Mouse (Mus musculus) CH12.LX (cell line): Measurements from ENCODE around the gene Akr7a5. TPM values are rescaled to one million over a fixed set of nuclear protein-coding genes. Genes with fewer than 3 reads are reported as not detected.

Experiments
- DNase-seq: peaks from one replicate; pipeline ENCODE4 v3.0.0-alpha.2; 2013; ENCODE audit errors: extremely low read depth
- H3K27ac ChIP-seq: 2 replicates; pipeline ENCODE4 v1.5.1; 2012; ENCODE audit warnings: low read depth, mild to moderate bottlenecking, control low read depth, moderate library complexity; ENCODE audit not compliant: insufficient read depth
- H3K27me3 ChIP-seq: replicated peaks from 2 replicates; pipeline ENCODE3; 2012; ENCODE audit warnings: inconsistent platforms
- H3K36me3 ChIP-seq, 2 experiments: replicated peaks in 1 of 2; 2 replicates each; pipeline versions ENCODE3 to v1.6.1; 2012; ENCODE audit warnings: inconsistent platforms in 1 of 2, low read length in 1 of 2, mild to moderate bottlenecking in 1 of 2, mixed read lengths in 1 of 2, moderate library complexity in 1 of 2; ENCODE audit not compliant: control insufficient read depth in 1 of 2, insufficient read depth in 1 of 2
- H3K4me1 ChIP-seq, 2 experiments: 2 replicates each; pipeline ENCODE4 v1.6.1; 2012; ENCODE audit warnings: inconsistent platforms in 1 of 2, moderate library complexity in 1 of 2; ENCODE audit not compliant: insufficient read depth in 2 of 2, control insufficient read depth in 1 of 2
- H3K4me2 ChIP-seq: 2 replicates; pipeline ENCODE4 v1.6.1; 2012; ENCODE audit warnings: low read depth, mild to moderate bottlenecking, control low read depth; ENCODE audit not compliant: poor library complexity, insufficient read depth, severe bottlenecking
- H3K4me3 ChIP-seq, 3 experiments: fragments of 150-350 bp in 1 of 3; sonication (generic) in 1 of 3; replicated peaks in 1 of 3; 2 replicates each; pipeline versions ENCODE3 to v1.5.1; 2011 to 2012; ENCODE audit warnings: low read depth in 2 of 3, low read length in 2 of 3, mild to moderate bottlenecking in 2 of 3, moderate library complexity in 2 of 3, control low read depth in 1 of 3, improper control_type of control experiment in 1 of 3, inconsistent platforms in 1 of 3, mixed read lengths in 1 of 3; ENCODE audit not compliant: poor library complexity in 1 of 3
- H3K79me2 ChIP-seq: replicated peaks from 2 replicates; pipeline ENCODE4 v1.6.1; 2012; ENCODE audit warnings: mild to moderate bottlenecking, moderate library complexity; ENCODE audit not compliant: control insufficient read depth, poor library complexity, insufficient read depth, severe bottlenecking; ENCODE audit errors: extremely low read depth
- H3K9ac ChIP-seq: 2 replicates; pipeline ENCODE4 v1.6.1; 2012; ENCODE audit warnings: low read depth, mild to moderate bottlenecking, control low read depth, moderate library complexity; ENCODE audit not compliant: insufficient read depth
- H3K9me3 ChIP-seq: replicated peaks from 2 replicates; pipeline ENCODE3; 2012; ENCODE audit warnings: low read length, inconsistent platforms, mixed read lengths
- BHLHE40 ChIP-seq: IDR thresholded peaks from 2 replicates; pipeline ENCODE4 v1.6.1; 2011; ENCODE audit warnings: mild to moderate bottlenecking, low read depth, low read length, improper control_type of control experiment
- CHD1 ChIP-seq: IDR thresholded peaks from 2 replicates; pipeline ENCODE4 v1.6.1; 2012; ENCODE audit warnings: low read depth, low read length, improper control_type of control experiment, inconsistent platforms
- CTCF ChIP-seq, 2 experiments: IDR thresholded peaks in 1 of 2; conservative IDR thresholded peaks in 1 of 2; 2 replicates each; pipeline ENCODE4 v1.5.1; 2011 to 2012; ENCODE audit warnings: low read depth in 2 of 2, low read length in 2 of 2, improper control_type of control experiment in 1 of 2, inconsistent platforms in 1 of 2, mild to moderate bottlenecking in 1 of 2, moderate library complexity in 1 of 2
- E2F4 ChIP-seq: IDR thresholded peaks from 2 replicates; pipeline ENCODE4 v1.6.1; 2011; ENCODE audit warnings: low read depth, low read length, improper control_type of control experiment; ENCODE audit not compliant: insufficient replicate concordance
- ELF1 ChIP-seq: IDR thresholded peaks from 2 replicates; pipeline ENCODE4 v1.6.1; 2014; ENCODE audit warnings: low read depth, mild to moderate bottlenecking, inconsistent platforms, low read length, improper control_type of control experiment
- EP300 ChIP-seq: IDR thresholded peaks from 2 replicates; pipeline ENCODE4 v1.6.1; 2011; ENCODE audit warnings: low read length, improper control_type of control experiment
- ETS1 ChIP-seq: conservative IDR thresholded peaks from 2 replicates; pipeline ENCODE4 v1.6.1; 2012; ENCODE audit warnings: low read depth, mild to moderate bottlenecking, inconsistent platforms, low read length, improper control_type of control experiment, moderate library complexity
- GABPA ChIP-seq: IDR thresholded peaks from 2 replicates; pipeline ENCODE4 v1.6.1; 2012; ENCODE audit warnings: low read depth, low read length, improper control_type of control experiment, inconsistent platforms; ENCODE audit not compliant: insufficient replicate concordance
- IRF4 ChIP-seq: IDR thresholded peaks from 2 replicates; pipeline ENCODE4 v1.6.1; 2014; ENCODE audit warnings: low read depth, mild to moderate bottlenecking, inconsistent platforms, low read length, improper control_type of control experiment
- JUN ChIP-seq: IDR thresholded peaks from 2 replicates; pipeline ENCODE4 v1.6.1; 2011; ENCODE audit warnings: low read depth, mild to moderate bottlenecking, low read length, improper control_type of control experiment, moderate library complexity; ENCODE audit not compliant: insufficient read depth
- JUND ChIP-seq: conservative IDR thresholded peaks from 2 replicates; pipeline ENCODE4 v1.6.1; 2011; ENCODE audit warnings: low read depth, low read length, improper control_type of control experiment
- MAZ ChIP-seq: IDR thresholded peaks from 2 replicates; pipeline ENCODE4 v1.6.1; 2012; ENCODE audit warnings: low read depth, mild to moderate bottlenecking, inconsistent platforms, low read length, improper control_type of control experiment, moderate library complexity
- MXI1 ChIP-seq: IDR thresholded peaks from 2 replicates; pipeline ENCODE4 v1.6.1; 2011; ENCODE audit warnings: mild to moderate bottlenecking, low read depth, low read length, improper control_type of control experiment
- MYC ChIP-seq: IDR thresholded peaks from 2 replicates; pipeline ENCODE4 v1.6.1; 2011; ENCODE audit warnings: low read depth, mild to moderate bottlenecking, improper control_type of control experiment, low read length
- POLR2AphosphoS2 ChIP-seq: IDR thresholded peaks from 2 replicates; pipeline ENCODE4 v1.6.1; 2011; ENCODE audit warnings: low read depth, low read length, improper control_type of control experiment
- RAD21 ChIP-seq: IDR thresholded peaks from 2 replicates; pipeline ENCODE4 v1.6.1; 2011; ENCODE audit warnings: low read depth, mild to moderate bottlenecking, low read length, improper control_type of control experiment, moderate library complexity
- RCOR1 ChIP-seq: conservative IDR thresholded peaks from 2 replicates; pipeline ENCODE4 v1.6.1; 2012; ENCODE audit warnings: low read depth, mild to moderate bottlenecking, inconsistent platforms, low read length, improper control_type of control experiment
- SMC3 ChIP-seq: IDR thresholded peaks from 2 replicates; pipeline ENCODE4 v1.6.1; 2011; ENCODE audit warnings: low read depth, low read length, improper control_type of control experiment
- UBTF ChIP-seq: IDR thresholded peaks from 2 replicates; pipeline ENCODE4 v1.6.1; 2012; ENCODE audit warnings: low read depth, mild to moderate bottlenecking, inconsistent platforms, low read length, improper control_type of control experiment, moderate library complexity
- USF1 ChIP-seq: IDR thresholded peaks from 2 replicates; pipeline ENCODE4 v1.6.1; 2014; ENCODE audit warnings: low read depth, mild to moderate bottlenecking, inconsistent platforms, low read length, improper control_type of control experiment
- ZKSCAN1 ChIP-seq: IDR thresholded peaks from 2 replicates; pipeline ENCODE4 v1.6.1; 2012; ENCODE audit warnings: low read depth, inconsistent platforms, low read length, improper control_type of control experiment, borderline replicate concordance
- ZMIZ1 ChIP-seq: IDR thresholded peaks from 2 replicates; pipeline ENCODE4 v1.6.1; 2012; ENCODE audit warnings: low read depth, mild to moderate bottlenecking, inconsistent platforms, low read length, improper control_type of control experiment
- ZNF384 ChIP-seq: IDR thresholded peaks from 2 replicates; pipeline ENCODE4 v1.6.1; 2012; ENCODE audit warnings: low read depth, low read length, improper control_type of control experiment, inconsistent platforms
- dilution Hi-C: fragments of 300-500 bp; cut with MboI; formaldehyde crosslinking; loops from 2 replicates; pipeline ENCODE4 v1.14.3; 2020; ENCODE audit warnings: low sequenced_read_pairs; ENCODE audit not compliant: extremely low pct_unique_long_range_greater_than_20kb, extremely low pct_ligation_motif_present
- in situ Hi-C: fragments of 300-500 bp; cut with MboI; formaldehyde crosslinking; loops from 3 replicates; pipeline ENCODE4 v1.14.3; 2019; ENCODE audit warnings: low sequenced_read_pairs, low pct_ligation_motif_present, low pct_unique_long_range_greater_than_20kb, mixed read lengths
- polyA plus RNA-seq: library from polyadenylated mRNA; unstranded; fragments of >175 nt; gene quantifications from 2 replicates; pipeline ENCODE4 v1.2.1, GENCODE M21; 2012; ENCODE audit warnings: low read depth; ENCODE audit not compliant: insufficient read length
- total RNA-seq, 2 experiments: library from RNA; depleted of rRNA; stranded (reverse); fragments of 300-350 nt in 1 of 2; fragments of >200 nt in 1 of 2; gene quantifications; 2 replicates each; pipeline ENCODE4 v1.2.3; 2012 to 2014

The Akr7a5 gene
- total and polyA plus RNA-seq, 3 experiments = 24.2 to 37.7 (median 27.0) TPM

DNA sequence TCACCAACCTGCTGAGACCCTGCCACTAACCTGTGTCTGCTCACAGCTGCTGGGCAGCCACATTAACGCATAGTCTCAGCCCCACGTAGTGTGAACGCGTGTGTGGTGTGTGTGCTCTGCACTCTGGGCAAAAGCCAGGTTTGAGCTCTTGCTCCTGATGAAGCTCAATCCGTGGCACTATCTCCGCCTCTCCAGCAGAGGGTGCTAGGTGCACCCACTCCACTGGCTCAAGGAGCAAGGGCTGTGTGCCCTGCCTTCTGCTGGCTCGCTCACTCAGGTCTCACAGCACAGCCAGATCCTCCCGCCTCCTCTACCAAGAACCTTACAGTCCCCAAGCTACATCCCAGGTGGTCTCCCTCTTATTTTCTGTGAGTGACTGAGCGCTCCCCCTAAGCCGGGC is 21.5 kb upstream of the Akr7a5 start:
- peaks cover 61 to 81% of the 10 kb centered on the region in 2 experiments for H3K36me3 ChIP-seq
- H3K79me2 ChIP-seq = no peaks in the 10 kb centered on the region
- H3K9me3 ChIP-seq = no peaks in the 10 kb centered on the region
- peak; percentile 59 for DNase-seq
- no peak for TF ChIP-seq BHLHE40
- no peak for TF ChIP-seq CHD1
- no peak for TF ChIP-seq IRF4
- no peak for TF ChIP-seq EP300
- TF ChIP-seq USF1 = no peak
- no peak for TF ChIP-seq RCOR1
- no peak for TF ChIP-seq MYC
- TF ChIP-seq SMC3 = peak; percentile 63
- TF ChIP-seq GABPA = no peak
- no peak for TF ChIP-seq ZMIZ1
- TF ChIP-seq ETS1 = no peak
- no peak for TF ChIP-seq ELF1
- no peak for TF ChIP-seq JUN
- TF ChIP-seq CTCF (conservative IDR thresholded peaks at IDR 0.05 in 1 of 2, IDR thresholded peaks at IDR 0.05 in 1 of 2; ENCODE audit: low read depth in 2 of 2, low read length in 2 of 2) = peak; percentile 75 to 76
- no peak for TF ChIP-seq ZNF384
- TF ChIP-seq UBTF = no peak
- peak; percentile 53 for TF ChIP-seq RAD21
- no peak for TF ChIP-seq ZKSCAN1
- no peak for TF ChIP-seq MXI1
- H3K27me3 ChIP-seq = no peaks in the 10 kb centered on the region
- no peak overlapping the region for H3K4me2 ChIP-seq
- no peak overlapping the region for H3K27ac ChIP-seq
- H3K4me1 ChIP-seq = peaks cover 9 to 28% of the 10 kb centered on the region in 2 experiments
- H3K4me3 ChIP-seq = no peak overlapping the region
- dilution Hi-C loops (no loop called here), in situ Hi-C loops (loop anchor here (10.0 kb wide), 1 partner anchor 204 kb away; no protein-coding TSS in a partner anchor)
- H3K9ac ChIP-seq = no peak overlapping the region

DNA sequence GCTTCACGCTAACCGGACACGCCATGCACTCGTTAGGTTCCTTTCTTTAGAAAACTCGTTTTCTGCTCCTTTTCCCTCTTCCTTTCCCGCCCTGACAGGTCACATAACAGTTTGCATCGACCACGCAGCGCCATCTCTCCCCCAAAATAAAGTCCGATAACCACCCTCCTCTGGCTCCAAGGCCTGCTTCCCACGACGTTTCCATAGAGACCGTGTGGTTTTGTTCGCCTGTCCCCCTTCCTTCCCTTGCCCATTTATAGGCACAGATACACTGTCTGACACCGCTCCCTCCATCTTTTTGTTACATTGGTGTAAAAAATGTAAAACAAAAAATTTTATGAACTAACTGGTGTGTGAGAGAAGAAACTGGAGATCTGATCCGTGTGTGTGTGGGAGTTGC is 19.4 kb upstream of the Akr7a5 start:
- H3K9ac ChIP-seq = no peak overlapping the region
- no peaks in the 10 kb centered on the region for H3K79me2 ChIP-seq
- dilution Hi-C loops = no loop called here
- no peaks in the 10 kb centered on the region for H3K9me3 ChIP-seq
- in situ Hi-C loops = no loop called here
- H3K27me3 ChIP-seq = no peaks in the 10 kb centered on the region
- H3K36me3 ChIP-seq = peaks cover 47 to 62% of the 10 kb centered on the region in 2 experiments
- H3K4me2 ChIP-seq = no peak overlapping the region
- H3K4me1 ChIP-seq = peaks cover 11 to 36% of the 10 kb centered on the region in 2 experiments
- no peak overlapping the region for H3K4me3 ChIP-seq
- no peak for DNase-seq
- TF ChIP-seq RAD21 (no peak), JUND (no peak), ELF1 (no peak), SMC3 (no peak), ETS1 (no peak), MAZ (no peak), ZNF384 (no peak), E2F4 (no peak), ZMIZ1 (no peak), BHLHE40 (no peak), UBTF (no peak), POLR2AphosphoS2 (no peak), IRF4 (no peak), CHD1 (no peak)
- TF ChIP-seq, all 38 proteins: peak for 0
- no peak overlapping the region for H3K27ac ChIP-seq
